Mouse (Mus musculus): ENCODE data around the gene Lamtor2.

DNA sequence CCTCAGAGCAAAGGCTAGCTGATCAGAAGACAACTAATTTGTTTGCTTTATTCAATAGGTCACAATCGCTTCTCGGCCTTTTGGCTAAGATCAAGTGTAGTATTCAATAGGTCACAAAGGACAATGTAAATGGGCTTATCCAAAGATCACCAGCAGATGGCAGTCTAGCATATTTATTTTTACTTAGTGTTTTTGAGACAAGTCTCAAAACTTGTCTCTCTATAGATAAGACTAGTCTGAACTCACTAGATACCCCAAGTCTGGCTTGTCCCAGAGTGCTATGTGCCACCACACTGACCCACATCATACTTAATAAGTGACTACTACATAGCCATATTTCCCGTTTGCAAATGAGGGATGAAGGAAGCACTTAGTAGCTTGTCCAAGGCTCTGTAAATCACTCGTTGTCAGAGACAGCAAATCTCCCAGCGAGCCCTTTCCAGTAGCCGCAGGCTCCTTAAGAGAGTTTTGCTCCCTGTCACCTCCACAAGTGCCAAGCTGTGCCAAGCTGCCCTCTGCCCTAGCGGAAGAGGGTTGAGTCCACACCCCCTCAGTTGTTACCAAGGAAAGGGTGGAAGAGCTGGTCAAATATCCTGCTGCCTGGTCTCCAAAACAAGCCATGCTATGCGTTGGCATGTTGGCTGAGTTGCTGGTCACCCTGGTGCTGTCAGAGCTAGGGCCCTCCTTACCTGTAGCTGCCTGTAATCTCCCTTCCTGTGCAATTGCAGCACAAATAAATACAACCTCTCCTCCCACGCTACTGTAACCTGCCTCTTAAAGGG, 39.3 kb upstream of the Lamtor2 start:
- TF ChIP-seq CTCF (IDR thresholded peaks at IDR 0.05): peak; percentile 84
- no peak for TF ChIP-seq POLR2A (IDR thresholded peaks at IDR 0.05; ENCODE audit: insufficient read depth, low read depth, low read length)

Data from heart, adult 2 months (tissue).